Mouse (Mus musculus): ENCODE results near the gene Ttc8.

- TF ChIP-seq POLR2A (IDR thresholded peaks at IDR 0.05; ENCODE audit: extremely low read depth, insufficient read depth, low read length) = no peak
- no peak for TF ChIP-seq CTCF (IDR thresholded peaks at IDR 0.05; ENCODE audit: extremely low read depth, insufficient read depth, low read length)
These were observed 60.7 kb downstream of the Ttc8 start for GRCm38 (mm10) chr12:98981081-98981480.
